Mouse (Mus musculus): ENCODE data around the gene Fkbp8. TPM values are rescaled to one million over a fixed set of nuclear protein-coding genes. Genes with fewer than 3 reads are reported as not detected.

Fkbp8 gene
- polyA plus RNA-seq, 1 experiment = 80.5 TPM

- no peaks in the 10 kb centered on the region for H3K9me3 ChIP-seq (replicated peaks; ENCODE audit: control insufficient read depth, insufficient read depth, low read length, poor library complexity, severe bottlenecking)
- H3K36me3 ChIP-seq (ENCODE audit: control insufficient read depth, insufficient read depth, low read length, poor library complexity, severe bottlenecking) = no peaks in the 10 kb centered on the region
- TF ChIP-seq EP300 (IDR thresholded peaks at IDR 0.05; ENCODE audit: insufficient read depth, low read depth, low read length) (no peak), CTCF (IDR thresholded peaks at IDR 0.05; ENCODE audit: low read depth, low read length) (no peak), POLR2A (IDR thresholded peaks at IDR 0.05; ENCODE audit: insufficient read depth, low read length) (no peak)
- H3K27me3 ChIP-seq (ENCODE audit: control insufficient read depth, insufficient read depth, low read length, poor library complexity, severe bottlenecking) = no peaks in the 10 kb centered on the region
- H3K27ac ChIP-seq (ENCODE audit: insufficient read depth, low read length) = no peak overlapping the region
- H3K4me3 ChIP-seq (ENCODE audit: low read depth, low read length) = no peak overlapping the region
- no peak overlapping the region for H3K9ac ChIP-seq (ENCODE audit: low read depth, poor library complexity, severe bottlenecking)
- no peaks in the 10 kb centered on the region for H3K4me1 ChIP-seq (ENCODE audit: control insufficient read depth, insufficient read depth, low read length)
Measured at GRCm38 (mm10) chr8:70561809-70562535, 34.4 kb downstream of the Fkbp8 start.

GRCm38 (mm10) chr8:70562802-70563201, 35.3 kb downstream of the Fkbp8 start:
- no peak for TF ChIP-seq EP300 (IDR thresholded peaks at IDR 0.05; ENCODE audit: insufficient read depth, low read depth, low read length)
- no peak for TF ChIP-seq POLR2A (IDR thresholded peaks at IDR 0.05; ENCODE audit: insufficient read depth, low read length)
- Histone ChIP-seq H3K9ac (ENCODE audit: low read depth, poor library complexity, severe bottlenecking) (no peak overlapping the region), H3K9me3 (replicated peaks; ENCODE audit: control insufficient read depth, insufficient read depth, low read length, poor library complexity, severe bottlenecking) (no peaks in the 10 kb centered on the region), H3K27me3 (ENCODE audit: control insufficient read depth, insufficient read depth, low read length, poor library complexity, severe bottlenecking) (no peaks in the 10 kb centered on the region), H3K36me3 (ENCODE audit: control insufficient read depth, insufficient read depth, low read length, poor library complexity, severe bottlenecking) (no peaks in the 10 kb centered on the region), H3K27ac (ENCODE audit: insufficient read depth, low read length) (no peak overlapping the region), H3K4me3 (ENCODE audit: low read depth, low read length) (no peak overlapping the region), H3K4me1 (ENCODE audit: control insufficient read depth, insufficient read depth, low read length) (no peaks in the 10 kb centered on the region)

GRCm38 (mm10) chr8:70563763-70564387, 36.4 kb downstream of the Fkbp8 start:
- Histone ChIP-seq H3K27me3 (ENCODE audit: control insufficient read depth, insufficient read depth, low read length, poor library complexity, severe bottlenecking) (no peaks in the 10 kb centered on the region), H3K4me3 (ENCODE audit: low read depth, low read length) (no peak overlapping the region), H3K4me1 (ENCODE audit: control insufficient read depth, insufficient read depth, low read length) (no peaks in the 10 kb centered on the region), H3K36me3 (ENCODE audit: control insufficient read depth, insufficient read depth, low read length, poor library complexity, severe bottlenecking) (no peaks in the 10 kb centered on the region), H3K9ac (ENCODE audit: low read depth, poor library complexity, severe bottlenecking) (no peak overlapping the region), H3K9me3 (replicated peaks; ENCODE audit: control insufficient read depth, insufficient read depth, low read length, poor library complexity, severe bottlenecking) (no peaks in the 10 kb centered on the region), H3K27ac (ENCODE audit: insufficient read depth, low read length) (no peak overlapping the region)
- TF ChIP-seq POLR2A (IDR thresholded peaks at IDR 0.05; ENCODE audit: insufficient read depth, low read length) (no peak), CTCF (IDR thresholded peaks at IDR 0.05; ENCODE audit: low read depth, low read length) (no peak), EP300 (IDR thresholded peaks at IDR 0.05; ENCODE audit: insufficient read depth, low read depth, low read length) (no peak)

- Histone ChIP-seq H3K4me1 (ENCODE audit: control insufficient read depth, insufficient read depth, low read length) (no peaks in the 10 kb centered on the region), H3K36me3 (ENCODE audit: control insufficient read depth, insufficient read depth, low read length, poor library complexity, severe bottlenecking) (no peaks in the 10 kb centered on the region), H3K27ac (ENCODE audit: insufficient read depth, low read length) (no peak overlapping the region), H3K27me3 (ENCODE audit: control insufficient read depth, insufficient read depth, low read length, poor library complexity, severe bottlenecking) (no peaks in the 10 kb centered on the region), H3K9me3 (replicated peaks; ENCODE audit: control insufficient read depth, insufficient read depth, low read length, poor library complexity, severe bottlenecking) (no peaks in the 10 kb centered on the region), H3K9ac (ENCODE audit: low read depth, poor library complexity, severe bottlenecking) (no peak overlapping the region), H3K4me3 (ENCODE audit: low read depth, low read length) (no peak overlapping the region)
- TF ChIP-seq CTCF (IDR thresholded peaks at IDR 0.05; ENCODE audit: low read depth, low read length) = no peak
- no peak for TF ChIP-seq EP300 (IDR thresholded peaks at IDR 0.05; ENCODE audit: insufficient read depth, low read depth, low read length)
- TF ChIP-seq POLR2A (IDR thresholded peaks at IDR 0.05; ENCODE audit: insufficient read depth, low read length) = no peak
Measured at GRCm38 (mm10) chr8:70564696-70565235, 37.2 kb downstream of the Fkbp8 start.

GRCm38 (mm10) chr8:70565561-70565960, 38.0 kb downstream of the Fkbp8 start:
- H3K4me3 ChIP-seq (ENCODE audit: low read depth, low read length) = no peak overlapping the region
- H3K9me3 ChIP-seq (replicated peaks; ENCODE audit: control insufficient read depth, insufficient read depth, low read length, poor library complexity, severe bottlenecking) = no peaks in the 10 kb centered on the region
- no peak for TF ChIP-seq CTCF (IDR thresholded peaks at IDR 0.05; ENCODE audit: low read depth, low read length)
- no peak for TF ChIP-seq POLR2A (IDR thresholded peaks at IDR 0.05; ENCODE audit: insufficient read depth, low read length)
- TF ChIP-seq EP300 (IDR thresholded peaks at IDR 0.05; ENCODE audit: insufficient read depth, low read depth, low read length) = no peak
- H3K27ac ChIP-seq (ENCODE audit: insufficient read depth, low read length) = no peak overlapping the region
- H3K4me1 ChIP-seq (ENCODE audit: control insufficient read depth, insufficient read depth, low read length) = no peaks in the 10 kb centered on the region
- no peaks in the 10 kb centered on the region for H3K27me3 ChIP-seq (ENCODE audit: control insufficient read depth, insufficient read depth, low read length, poor library complexity, severe bottlenecking)
- H3K36me3 ChIP-seq (ENCODE audit: control insufficient read depth, insufficient read depth, low read length, poor library complexity, severe bottlenecking) = no peaks in the 10 kb centered on the region
- no peak overlapping the region for H3K9ac ChIP-seq (ENCODE audit: low read depth, poor library complexity, severe bottlenecking)

GRCm38 (mm10) chr8:70570360-70570759, 42.8 kb downstream of the Fkbp8 start:
- no peak overlapping the region for H3K27ac ChIP-seq (ENCODE audit: insufficient read depth, low read length)
- no peaks in the 10 kb centered on the region for H3K36me3 ChIP-seq (ENCODE audit: control insufficient read depth, insufficient read depth, low read length, poor library complexity, severe bottlenecking)
- H3K27me3 ChIP-seq (ENCODE audit: control insufficient read depth, insufficient read depth, low read length, poor library complexity, severe bottlenecking) = no peaks in the 10 kb centered on the region
- no peaks in the 10 kb centered on the region for H3K9me3 ChIP-seq (replicated peaks; ENCODE audit: control insufficient read depth, insufficient read depth, low read length, poor library complexity, severe bottlenecking)
- no peaks in the 10 kb centered on the region for H3K4me1 ChIP-seq (ENCODE audit: control insufficient read depth, insufficient read depth, low read length)
- no peak for TF ChIP-seq EP300 (IDR thresholded peaks at IDR 0.05; ENCODE audit: insufficient read depth, low read depth, low read length)
- TF ChIP-seq CTCF (IDR thresholded peaks at IDR 0.05; ENCODE audit: low read depth, low read length) = no peak
- TF ChIP-seq POLR2A (IDR thresholded peaks at IDR 0.05; ENCODE audit: insufficient read depth, low read length) = no peak
- H3K4me3 ChIP-seq (ENCODE audit: low read depth, low read length) = no peak overlapping the region
- H3K9ac ChIP-seq (ENCODE audit: low read depth, poor library complexity, severe bottlenecking) = no peak overlapping the region

Data from ES-Bruce4 (cell line).